Mouse (Mus musculus): ENCODE data around the gene Gpr132.

DNA sequence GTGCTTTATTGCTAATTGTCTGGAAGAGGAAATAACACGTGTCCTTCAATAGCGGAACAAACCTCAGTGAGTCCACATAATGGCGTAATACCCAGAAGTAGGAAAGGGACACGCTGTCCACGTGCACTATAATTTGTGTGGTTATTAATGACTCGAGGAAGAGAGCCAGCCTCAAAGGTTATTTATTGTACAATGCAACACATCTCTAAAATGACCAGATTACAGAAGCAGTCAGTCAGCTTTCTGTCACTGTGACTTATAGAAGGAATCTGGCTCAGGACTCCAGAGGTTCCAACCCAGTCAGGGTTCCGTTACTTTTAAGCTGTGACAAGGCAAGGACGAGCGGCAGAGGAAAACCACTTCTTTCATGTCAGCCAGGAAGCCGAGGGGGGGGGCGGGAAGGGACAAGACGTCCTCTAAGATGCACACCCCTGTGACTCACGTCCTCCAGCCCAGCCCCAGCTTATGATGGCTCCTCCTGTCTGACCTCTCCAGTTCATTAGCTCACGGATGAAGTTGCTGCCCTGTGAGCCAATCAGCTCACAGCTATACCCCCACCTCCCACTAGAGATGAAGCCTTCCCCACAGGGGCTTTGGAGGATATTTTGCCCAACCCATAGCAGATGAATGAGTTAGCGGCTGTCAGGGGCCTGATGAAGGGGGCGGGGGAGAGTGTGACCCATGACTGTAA, 29.6 kb upstream of the Gpr132 start:
- TF ChIP-seq HCFC1 (IDR thresholded peaks at IDR 0.05; ENCODE audit: low read depth, low read length) (no peak), MYC (IDR thresholded peaks at IDR 0.05; ENCODE audit: low read depth, low read length) (no peak), MAX (IDR thresholded peaks at IDR 0.05; ENCODE audit: low read length) (no peak), MXI1 (IDR thresholded peaks at IDR 0.05; ENCODE audit: low read depth, low read length) (no peak), CTCF (IDR thresholded peaks at IDR 0.05 in 2 of 3, conservative IDR thresholded peaks at IDR 0.05 in 1 of 3; ENCODE audit: control insufficient read depth in 1 of 3, insufficient read depth in 1 of 3, low read depth in 2 of 3, low read length in 3 of 3, poor library complexity in 1 of 3, severe bottlenecking in 1 of 3) (no peak)

All from MEL (cell line).